Comparison of ENCODE assay signal across 20 mouse cellular contexts in genomic region chr8:41526283-41526682, GRCm38 (mm10).
"Had no signal": no experiment of that assay in that cellular context is flagged by ENCODE, and none has a peak within 500 bp of the region (broad histone marks: within the 10 kb centered on the region; RNA-seq: fewer than 3 reads in every experiment).

No protein-coding gene starts in this region.

- H3K9me3 ChIP-seq: midbrain, embryonic 12.5 days; midbrain, embryonic 15.5 days; neural tube, embryonic 12.5 days; neural tube, embryonic 15.5 days had no signal

- ATAC-seq: intestine, embryonic 16.5 days; midbrain, embryonic 15.5 days had no signal

- H3K4me3 ChIP-seq: layer of hippocampus, adult 2 months; left cerebral cortex, adult 2 months; liver, embryonic 13.5 days; midbrain, embryonic 12.5 days; midbrain, embryonic 15.5 days; neural tube, embryonic 12.5 days; neural tube, embryonic 15.5 days had no signal

- DNase-seq: kidney, adult 18-20 months; kidney, adult 9 months; kidney, postnatal 25 days; layer of hippocampus, adult 9-11 months; layer of hippocampus, postnatal 36 days; liver, embryonic 13.5 days; lung, adult 2 months; right cerebral cortex, adult 18-20 months; right cerebral cortex, postnatal 14 days; right cerebral cortex, postnatal 4 days; thymus, postnatal 25 days had no signal

- H3K4me2 ChIP-seq: liver, embryonic 13.5 days; midbrain, embryonic 12.5 days; midbrain, embryonic 15.5 days; neural tube, embryonic 12.5 days; neural tube, embryonic 15.5 days had no signal

- H3K4me1 ChIP-seq: liver, embryonic 13.5 days; midbrain, embryonic 12.5 days; midbrain, embryonic 15.5 days; neural tube, embryonic 12.5 days had no signal

- H3K27ac ChIP-seq: kidney, postnatal 0 days; layer of hippocampus, adult 2 months; left cerebral cortex, adult 2 months; liver, embryonic 13.5 days; macrophage; midbrain, embryonic 12.5 days; midbrain, embryonic 15.5 days; neural tube, embryonic 12.5 days; neural tube, embryonic 15.5 days had no signal

- H3K9ac ChIP-seq: liver, embryonic 13.5 days; midbrain, embryonic 12.5 days; midbrain, embryonic 15.5 days; neural tube, embryonic 12.5 days; neural tube, embryonic 15.5 days had no signal

- H3K36me3 ChIP-seq: liver, embryonic 13.5 days; midbrain, embryonic 12.5 days; midbrain, embryonic 15.5 days; neural tube, embryonic 12.5 days; neural tube, embryonic 15.5 days had no signal

- H3K27me3 ChIP-seq: liver, embryonic 13.5 days; midbrain, embryonic 12.5 days; midbrain, embryonic 15.5 days; neural tube, embryonic 12.5 days; neural tube, embryonic 15.5 days had no signal
